Mouse (Mus musculus) embryonic facial prominence, embryonic 12.5 days (tissue): Measurements from ENCODE around the gene Rab3il1. TPM values are rescaled to one million over a fixed set of nuclear protein-coding genes. Genes with fewer than 3 reads are reported as not detected.

Source experiments
- ATAC-seq: fragments of 200-750 bp; cut with Nextera tagmentation; 2 replicates; pipeline ENCODE4 v1.8.0; 2017; ENCODE audit not compliant: insufficient number of reproducible peaks, insufficient read depth, low FRiP score, low TSS enrichment
- H3K27ac ChIP-seq: fragments of 300-500 bp; sonication (generic); 2 replicates; pipeline ENCODE4 v1.5.1; 2016; ENCODE audit warnings: mild to moderate bottlenecking
- H3K27me3 ChIP-seq: fragments of 300-500 bp; sonication (generic); 2 replicates; pipeline ENCODE4 v1.6.1; 2016; ENCODE audit warnings: mild to moderate bottlenecking, moderate library complexity
- H3K36me3 ChIP-seq: fragments of 300-500 bp; sonication (generic); 2 replicates; pipeline ENCODE4 v1.6.1; 2016; ENCODE audit warnings: mild to moderate bottlenecking
- H3K4me1 ChIP-seq: fragments of 300-500 bp; sonication (generic); 2 replicates; pipeline ENCODE4 v1.6.1; 2016
- H3K4me2 ChIP-seq: fragments of 300-500 bp; sonication (generic); replicated peaks from 2 replicates; pipeline ENCODE4 v1.6.1; 2016; ENCODE audit warnings: mild to moderate bottlenecking, moderate library complexity
- H3K4me3 ChIP-seq: fragments of 300-500 bp; sonication (generic); 2 replicates; pipeline ENCODE4 v1.5.1; 2016; ENCODE audit warnings: mild to moderate bottlenecking
- H3K9ac ChIP-seq: fragments of 300-500 bp; sonication (generic); 2 replicates; pipeline ENCODE4 v1.6.1; 2016; ENCODE audit warnings: mild to moderate bottlenecking, moderate library complexity
- H3K9me3 ChIP-seq: fragments of 300-500 bp; sonication (generic); 2 replicates; pipeline ENCODE4 v1.6.1; 2016; ENCODE audit warnings: mild to moderate bottlenecking, moderate library complexity
- WGBS: fragments of 180-500 bp; shearing (Covaris S2); methylation state at CpG from one replicate; pipeline ENCODE4 v1.1.7; 2016; 5-methylcytosine and 5-hydroxymethylcytosine counted together
- polyA plus RNA-seq: library from polyadenylated mRNA; unstranded; fragments of >200 nt; fragmentation: Nextera tagmentation; extraction: Ambion mirVana; gene quantifications from 2 replicates; pipeline ENCODE4 v1.2.1, GENCODE M21; 2016

Rab3il1 gene
- polyA plus RNA-seq, 1 experiment from 2014 or later = 48.0 TPM

GRCm38 (mm10) chr19:10017637-10018526, 16.4 kb downstream of the Rab3il1 start:
- Histone ChIP-seq H3K27ac (peak overlapping the region; percentile 84), H3K9ac (peak overlapping the region; percentile 74), H3K36me3 (no peaks in the 10 kb centered on the region), H3K4me2 (peak overlapping the region; percentile 92), H3K4me3 (peak overlapping the region; percentile 64), H3K9me3 (no peaks in the 10 kb centered on the region), H3K4me1 (peaks cover 66% of the 10 kb centered on the region), H3K27me3 (no peaks in the 10 kb centered on the region)
- ATAC-seq = peak; percentile 83
- WGBS = 5% methylated on average over 44 of the region's 44 CpGs

- H3K9ac ChIP-seq = peak overlapping the region; percentile 74
- no peak; the same call in 1 of the 2 replicates for ATAC-seq
- no peaks in the 10 kb centered on the region for H3K27me3 ChIP-seq
- peak overlapping the region; percentile 92 for H3K4me2 ChIP-seq
- 0% methylated on average over 3 of the region's 3 CpGs for WGBS
- peak overlapping the region; percentile 64 for H3K4me3 ChIP-seq
- no peaks in the 10 kb centered on the region for H3K36me3 ChIP-seq
- no peaks in the 10 kb centered on the region for H3K9me3 ChIP-seq
- H3K27ac ChIP-seq = peak overlapping the region; percentile 84
- H3K4me1 ChIP-seq = peaks cover 66% of the 10 kb centered on the region
Observed at GRCm38 (mm10) chr19:10018527-10018818, 17.0 kb downstream of the Rab3il1 start.

GRCm38 (mm10) chr19:10019214-10019760, 17.8 kb downstream of the Rab3il1 start:
- Histone ChIP-seq H3K9ac (peak overlapping the region; percentile 74), H3K9me3 (no peaks in the 10 kb centered on the region)

GRCm38 (mm10) chr19:10021981-10022380, 20.5 kb downstream of the Rab3il1 start:
- Histone ChIP-seq H3K9me3 (no peaks in the 10 kb centered on the region), H3K27ac (peak overlapping the region; percentile 57; the same call in 1 of the 2 replicates), H3K4me2 (0 out of 2 replicates have a peak overlapping the region, but pooled peaks have one; percentile 4), H3K36me3 (peaks cover 7% of the 10 kb centered on the region; the same call in 1 of the 2 replicates), H3K4me3 (no peak overlapping the region), H3K4me1 (peaks cover 61% of the 10 kb centered on the region), H3K9ac (no peak overlapping the region), H3K27me3 (no peaks in the 10 kb centered on the region)
- 78% methylated on average over 2 of the region's 2 CpGs for WGBS
- no peak for ATAC-seq

More at GRCm38 (mm10) chr19:10019214-10019760, 17.8 kb downstream of the Rab3il1 start:
- Histone ChIP-seq H3K36me3 (no peaks in the 10 kb centered on the region), H3K4me2 (peak overlapping the region; percentile 92), H3K27me3 (no peaks in the 10 kb centered on the region), H3K27ac (peak overlapping the region; percentile 3; the same call in 1 of the 2 replicates), H3K4me3 (peak overlapping the region; percentile 64), H3K4me1 (peaks cover 58% of the 10 kb centered on the region)
- ATAC-seq = no peak
- 54% methylated on average over 4 of the region's 4 CpGs for WGBS

GRCm38 (mm10) chr19:10022414-10023303, 21.2 kb downstream of the Rab3il1 start:
- WGBS = 72% methylated on average over 5 of the region's 5 CpGs
- Histone ChIP-seq H3K9me3 (no peaks in the 10 kb centered on the region), H3K9ac (peak overlapping the region; percentile 33; the same call in 1 of the 2 replicates), H3K4me3 (no peak overlapping the region), H3K27ac (peak overlapping the region; percentile 57), H3K27me3 (no peaks in the 10 kb centered on the region), H3K4me1 (peaks cover 56% of the 10 kb centered on the region), H3K36me3 (peaks cover 13% of the 10 kb centered on the region), H3K4me2 (no peak overlapping the region)
- no peak for ATAC-seq

DNA sequence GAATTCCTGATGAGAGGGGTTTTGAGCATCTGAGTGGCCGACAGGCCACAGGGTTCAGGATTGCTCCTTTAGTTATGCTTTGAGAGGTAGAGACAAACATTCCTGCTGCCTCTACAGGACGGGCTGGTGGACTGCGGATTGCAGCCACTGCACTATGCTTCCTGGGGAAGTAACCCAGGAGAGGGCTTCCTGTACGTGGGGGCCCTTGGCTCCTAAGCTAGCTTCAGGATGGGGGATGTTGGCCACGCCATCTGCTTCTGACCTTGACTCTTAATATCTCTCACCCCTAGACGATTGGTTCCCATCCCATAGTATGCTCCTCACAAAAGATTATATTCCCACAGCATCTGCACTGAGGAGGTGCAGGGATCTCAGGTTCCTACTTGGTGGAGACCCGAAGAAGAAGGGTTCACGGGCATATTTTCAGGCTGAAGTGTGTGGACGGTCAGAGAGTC, 21.9 kb downstream of the Rab3il1 start:
- peak overlapping the region; percentile 33; the same call in 1 of the 2 replicates for H3K9ac ChIP-seq
- peak overlapping the region; percentile 57; the same call in 1 of the 2 replicates for H3K27ac ChIP-seq
- no peak for ATAC-seq
- no peaks in the 10 kb centered on the region for H3K27me3 ChIP-seq
- H3K4me2 ChIP-seq = no peak overlapping the region
- no peaks in the 10 kb centered on the region for H3K9me3 ChIP-seq
- WGBS = 61% methylated on average over 9 of the region's 9 CpGs
- H3K4me1 ChIP-seq = peaks cover 54% of the 10 kb centered on the region
- no peak overlapping the region for H3K4me3 ChIP-seq
- H3K36me3 ChIP-seq = peaks cover 20% of the 10 kb centered on the region

- 28% methylated on average over 8 of the region's 8 CpGs for WGBS
- Histone ChIP-seq H3K36me3 (peaks cover 33% of the 10 kb centered on the region), H3K27ac (peak overlapping the region; percentile 72), H3K4me3 (no peak overlapping the region), H3K9ac (no peak overlapping the region), H3K4me1 (peaks cover 41% of the 10 kb centered on the region), H3K4me2 (no peak overlapping the region; the same call in 1 of the 2 replicates), H3K9me3 (no peaks in the 10 kb centered on the region), H3K27me3 (no peaks in the 10 kb centered on the region)
- ATAC-seq = peak; percentile 29; the same call in 1 of the 2 replicates
Observed at GRCm38 (mm10) chr19:10025169-10025875, 23.9 kb downstream of the Rab3il1 start.

- no peak for ATAC-seq
- peaks cover 40% of the 10 kb centered on the region for H3K36me3 ChIP-seq
Observed at GRCm38 (mm10) chr19:10029746-10030145, 28.3 kb downstream of the Rab3il1 start.

DNA sequence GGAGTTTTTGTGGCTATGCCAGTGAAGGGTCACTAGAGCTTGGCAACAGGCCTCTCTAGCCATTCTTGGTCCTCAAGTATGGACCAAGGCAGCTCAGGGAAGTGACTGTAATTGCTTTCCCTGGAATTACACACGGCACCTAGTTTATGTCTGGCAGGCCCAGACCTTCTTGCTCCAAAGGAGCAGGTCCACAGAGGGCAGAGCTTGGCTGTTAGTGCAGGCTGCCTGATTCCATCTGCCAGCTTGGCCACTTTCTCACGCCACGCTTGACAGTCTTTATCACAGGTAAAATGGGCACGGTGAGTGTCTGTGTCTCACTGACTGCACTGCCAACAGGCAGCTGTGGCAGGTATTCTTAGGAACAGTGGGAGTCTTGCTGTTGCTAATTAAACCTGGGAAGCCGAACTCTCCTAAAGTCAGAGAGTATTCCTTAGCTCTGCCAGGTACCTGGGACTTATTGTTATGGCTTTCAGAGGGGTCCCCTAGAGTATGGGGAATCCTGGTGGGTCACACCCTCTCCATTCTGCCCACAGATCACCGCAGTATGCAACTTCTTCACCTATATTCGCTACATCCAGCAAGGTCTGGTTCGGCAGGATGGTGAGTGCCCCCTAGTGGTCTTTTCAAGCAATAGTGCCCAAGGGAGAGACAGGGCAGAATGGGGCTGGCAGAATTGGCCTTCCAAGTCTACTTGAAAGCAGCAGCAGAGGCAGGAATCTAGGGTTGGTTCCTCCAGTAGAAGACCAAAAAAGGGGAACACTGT, 31.9 kb downstream of the Rab3il1 start:
- no peak overlapping the region for H3K4me2 ChIP-seq
- H3K9me3 ChIP-seq = no peaks in the 10 kb centered on the region
- H3K36me3 ChIP-seq = peaks cover 27% of the 10 kb centered on the region
- no peaks in the 10 kb centered on the region for H3K27me3 ChIP-seq
- no peaks in the 10 kb centered on the region for H3K4me1 ChIP-seq
- no peak overlapping the region for H3K27ac ChIP-seq
- no peak overlapping the region for H3K9ac ChIP-seq
- H3K4me3 ChIP-seq = no peak overlapping the region
- 40% methylated on average over 8 of the region's 8 CpGs for WGBS
- ATAC-seq = no peak

More at GRCm38 (mm10) chr19:10029746-10030145, 28.3 kb downstream of the Rab3il1 start:
- Histone ChIP-seq H3K27me3 (no peaks in the 10 kb centered on the region), H3K9ac (no peak overlapping the region), H3K4me2 (no peak overlapping the region), H3K27ac (no peak overlapping the region), H3K4me3 (no peak overlapping the region), H3K9me3 (no peaks in the 10 kb centered on the region), H3K4me1 (peaks cover 11% of the 10 kb centered on the region)
- WGBS = 90% methylated on average over 2 of the region's 2 CpGs

DNA sequence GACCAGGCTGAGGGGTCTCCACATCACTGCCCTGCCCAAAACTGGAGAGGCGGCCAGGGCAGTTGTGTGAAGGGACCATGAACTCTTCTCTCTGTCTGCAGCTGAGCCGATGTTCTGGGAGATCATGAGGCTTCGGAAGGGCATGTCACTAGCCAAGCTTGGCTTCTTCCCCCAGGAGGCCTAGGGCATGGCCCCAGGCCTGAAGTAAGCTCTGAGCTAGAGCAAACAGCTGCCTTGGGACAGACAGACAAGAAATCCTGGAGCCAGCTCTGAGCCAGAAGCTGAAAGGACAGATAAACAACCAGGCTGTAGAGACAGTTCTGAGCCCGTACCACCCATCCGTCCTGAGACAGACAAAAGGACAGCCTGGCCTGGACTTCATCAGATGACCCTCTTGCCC, 32.9 kb downstream of the Rab3il1 start:
- no peak for ATAC-seq
- no peak overlapping the region for H3K4me3 ChIP-seq
- no peaks in the 10 kb centered on the region for H3K9me3 ChIP-seq
- no peak overlapping the region for H3K4me2 ChIP-seq
- no peak overlapping the region for H3K9ac ChIP-seq
- H3K27me3 ChIP-seq = no peaks in the 10 kb centered on the region
- H3K4me1 ChIP-seq = peaks cover 9% of the 10 kb centered on the region; the same call in 1 of the 2 replicates
- peaks cover 20% of the 10 kb centered on the region for H3K36me3 ChIP-seq
- H3K27ac ChIP-seq = no peak overlapping the region
- 79% methylated on average over 5 of the region's 5 CpGs for WGBS
